Mouse (Mus musculus) heart, embryonic 16.5 days (tissue): Measurements from ENCODE around the gene Magi1. TPM values are rescaled to one million over a fixed set of nuclear protein-coding genes. Genes with fewer than 3 reads are reported as not detected.
A peak's percentile ranks its signal among the peaks of the same experiment; 100 is the strongest.

Source experiments
- ATAC-seq: fragments of 200-750 bp; cut with Nextera tagmentation; replicated peaks from 2 replicates; pipeline ENCODE4 v1.8.0; 2017; ENCODE audit warnings: moderate number of reproducible peaks; ENCODE audit not compliant: insufficient read depth, low FRiP score; ENCODE audit errors: extremely low read depth
- H3K27ac ChIP-seq: fragments of 300-500 bp; sonication (generic); 2 replicates; pipeline ENCODE4 v1.5.1; 2014; ENCODE audit warnings: mild to moderate bottlenecking, low read length, control low read depth, moderate library complexity
- H3K27me3 ChIP-seq: fragments of 300-500 bp; sonication (generic); 2 replicates; pipeline ENCODE4 v1.6.1; 2014; ENCODE audit warnings: low read length, mixed read lengths; ENCODE audit not compliant: control insufficient read depth, insufficient read depth
- H3K36me3 ChIP-seq: fragments of 300-500 bp; sonication (generic); 2 replicates; pipeline ENCODE4 v1.6.1; 2014; ENCODE audit not compliant: control insufficient read depth, insufficient read depth
- H3K4me1 ChIP-seq: fragments of 300-500 bp; sonication (generic); 2 replicates; pipeline ENCODE4 v1.6.1; 2014; ENCODE audit warnings: low read length, mixed read lengths; ENCODE audit not compliant: control insufficient read depth, insufficient read depth
- H3K4me2 ChIP-seq: fragments of 300-500 bp; sonication (generic); 2 replicates; pipeline ENCODE4 v1.6.1; 2014; ENCODE audit warnings: low read depth, mild to moderate bottlenecking, control low read depth, low read length
- H3K4me3 ChIP-seq: fragments of 300-500 bp; sonication (generic); 2 replicates; pipeline ENCODE4 v1.5.1; 2014; ENCODE audit warnings: mild to moderate bottlenecking, control low read depth, low read length
- H3K9ac ChIP-seq: fragments of 300-500 bp; sonication (generic); 2 replicates; pipeline ENCODE4 v1.6.1; 2014; ENCODE audit warnings: low read length, control low read depth
- H3K9me3 ChIP-seq: fragments of 300-500 bp; sonication (generic); replicated peaks from 2 replicates; pipeline ENCODE4 v1.6.1; 2016; ENCODE audit warnings: low read length; ENCODE audit not compliant: control insufficient read depth
- whole genome bisulfite sequencing: fragments of 180-500 bp; shearing (Covaris S2); extraction: QIAGEN DNeasy Blood & Tissue Kit; methylation state at CpG from one replicate; pipeline ENCODE4 v1.1.7; 2014; 5-methylcytosine and 5-hydroxymethylcytosine counted together
- polyA plus RNA-seq: library from polyadenylated mRNA; unstranded; fragments of >200 nt; fragmentation: Nextera tagmentation; extraction: Ambion mirVana; gene quantifications from 2 replicates; pipeline ENCODE4 v1.2.1, GENCODE M21; 2015

Magi1 gene
- polyA plus RNA-seq, 1 experiment from 2014 or later, result 6.3 TPM

DNA sequence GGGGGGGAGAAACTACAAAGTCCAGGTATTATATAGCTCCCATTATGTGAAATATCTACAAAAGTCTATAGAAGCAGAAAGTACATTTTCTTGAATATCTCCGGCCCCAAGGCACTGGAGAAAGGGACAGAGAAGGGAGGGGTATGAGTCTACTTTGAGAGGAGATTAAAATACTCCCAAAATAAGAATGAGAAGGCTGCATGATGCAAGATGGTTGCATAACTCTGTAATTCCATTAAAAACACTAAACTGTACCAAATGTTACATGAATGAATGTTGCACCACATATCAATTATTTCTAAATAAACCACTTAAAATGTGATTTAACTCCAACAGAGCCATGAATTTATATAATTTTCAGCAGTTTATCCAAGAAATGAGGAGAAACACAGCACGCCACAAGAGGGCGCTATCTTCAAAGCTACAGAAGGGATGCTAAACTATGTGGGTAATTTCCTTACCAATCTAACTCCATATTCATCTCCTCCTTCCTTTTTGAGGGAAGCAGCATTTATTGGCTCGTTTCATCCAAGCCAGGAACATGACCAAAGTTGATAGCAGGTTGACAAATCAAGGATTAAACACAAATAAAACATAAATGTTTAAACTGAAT, 202.7 kb downstream of the Magi1 start:
- H3K4me3 ChIP-seq, result no peak overlapping the region
- no peak overlapping the region for H3K9ac ChIP-seq
- WGBS, result 13% methylated on average over 4 of the region's 4 CpGs
- H3K36me3 ChIP-seq, result no peaks in the 10 kb centered on the region
- no peaks in the 10 kb centered on the region for H3K27me3 ChIP-seq
- no peak overlapping the region for H3K4me2 ChIP-seq
- peaks cover 31% of the 10 kb centered on the region for H3K4me1 ChIP-seq
- ATAC-seq, result no peak
- no peaks in the 10 kb centered on the region for H3K9me3 ChIP-seq
- no peak overlapping the region for H3K27ac ChIP-seq

DNA sequence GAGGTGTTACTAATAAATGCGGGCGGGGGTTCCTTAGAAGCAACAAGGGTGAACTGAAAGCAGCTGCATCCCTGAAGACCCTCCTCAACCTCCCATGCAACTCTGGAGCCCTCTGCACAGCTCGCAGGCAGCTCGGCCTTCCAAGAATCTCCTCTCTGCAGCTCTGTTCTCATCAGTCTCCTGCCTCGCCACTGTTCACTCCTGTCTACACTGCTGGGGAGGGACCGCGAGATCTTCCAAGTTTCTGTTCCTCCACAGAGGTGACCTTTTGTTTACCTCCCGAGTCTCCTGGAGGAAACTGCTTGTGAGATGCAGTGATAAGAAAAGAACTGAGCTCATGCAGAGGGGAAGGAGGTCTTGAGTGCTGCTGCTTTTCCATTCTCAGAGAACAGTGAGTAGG, 204.8 kb downstream of the Magi1 start:
- Histone ChIP-seq H3K36me3 (no peaks in the 10 kb centered on the region), H3K4me3 (no peak overlapping the region), H3K9ac (no peak overlapping the region), H3K4me2 (no peak overlapping the region), H3K27me3 (no peaks in the 10 kb centered on the region), H3K4me1 (peaks cover 31% of the 10 kb centered on the region), H3K27ac (no peak overlapping the region), H3K9me3 (no peaks in the 10 kb centered on the region)
- no peak for ATAC-seq
- WGBS, result 32% methylated on average over 8 of the region's 8 CpGs

DNA sequence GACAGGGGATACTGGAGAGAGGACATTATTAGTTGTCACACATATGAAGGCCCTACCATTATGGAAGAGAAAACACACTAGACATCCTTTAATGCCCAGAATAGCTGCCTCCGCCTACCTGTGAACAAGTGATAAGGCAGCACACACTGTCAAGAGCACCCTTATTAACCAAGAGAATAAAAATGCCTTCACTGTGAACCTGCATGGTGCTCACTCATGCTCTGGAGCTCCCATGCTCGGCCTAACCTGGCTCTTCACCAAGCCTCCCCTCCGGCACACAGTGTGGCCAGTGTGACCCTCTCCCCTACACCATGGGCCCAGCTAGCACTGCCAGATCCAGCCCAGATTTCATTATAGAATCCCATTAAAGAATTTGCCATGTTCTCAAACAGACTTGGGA, 206.7 kb downstream of the Magi1 start:
- H3K9me3 ChIP-seq, result no peaks in the 10 kb centered on the region
- 60% methylated on average over 3 of the region's 3 CpGs for WGBS
- no peaks in the 10 kb centered on the region for H3K27me3 ChIP-seq
- H3K4me2 ChIP-seq, result no peak overlapping the region
- no peaks in the 10 kb centered on the region for H3K36me3 ChIP-seq
- H3K4me3 ChIP-seq, result no peak overlapping the region
- no peak overlapping the region for H3K9ac ChIP-seq
- peaks cover 25% of the 10 kb centered on the region for H3K4me1 ChIP-seq
- no peak overlapping the region for H3K27ac ChIP-seq
- no peak for ATAC-seq

DNA sequence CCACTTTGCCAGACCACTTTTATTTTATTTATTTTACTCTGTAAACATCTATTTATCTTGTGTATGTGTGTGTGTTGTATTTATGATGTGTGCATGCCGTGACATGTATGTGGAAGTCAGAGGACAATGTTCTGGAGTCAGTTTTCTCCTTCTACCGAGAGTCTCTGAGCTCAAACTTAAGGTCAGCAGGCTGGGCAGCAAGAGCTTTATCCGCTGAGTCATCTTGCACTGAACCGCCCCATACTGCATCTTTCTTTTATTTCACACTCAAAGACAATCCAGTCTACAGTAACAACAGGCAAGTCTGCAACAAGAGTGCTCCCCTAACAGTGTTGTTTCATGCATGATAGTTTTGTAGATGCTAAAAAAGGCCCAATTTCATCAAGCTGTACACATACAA, 207.7 kb downstream of the Magi1 start:
- no peak overlapping the region for H3K4me2 ChIP-seq
- H3K27ac ChIP-seq, result no peak overlapping the region
- H3K9ac ChIP-seq, result no peak overlapping the region
- H3K9me3 ChIP-seq, result no peaks in the 10 kb centered on the region
- H3K27me3 ChIP-seq, result no peaks in the 10 kb centered on the region
- no peak overlapping the region for H3K4me3 ChIP-seq
- WGBS, result 87% methylated on average over 4 of the region's 4 CpGs
- ATAC-seq, result no peak
- H3K4me1 ChIP-seq, result peaks cover 28% of the 10 kb centered on the region
- no peaks in the 10 kb centered on the region for H3K36me3 ChIP-seq

DNA sequence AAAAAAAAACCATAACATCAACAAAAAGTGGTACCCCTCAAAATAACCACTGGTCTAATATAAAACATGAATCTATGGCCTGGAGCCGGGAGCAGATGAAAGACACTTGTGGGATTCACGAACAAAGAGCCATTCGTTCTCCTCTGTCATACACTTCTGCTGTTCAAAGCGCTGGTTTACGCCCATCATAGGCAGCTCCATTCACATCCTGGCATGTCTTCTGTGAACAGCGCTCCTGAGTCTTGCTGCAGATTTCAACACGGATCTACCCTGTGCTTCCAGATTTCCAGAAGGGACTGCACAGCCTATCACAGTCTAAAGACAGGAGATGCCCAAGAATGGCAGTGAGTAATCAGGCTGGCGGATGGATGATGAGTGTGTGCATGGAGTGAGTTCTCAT, 208.5 kb downstream of the Magi1 start:
- no peaks in the 10 kb centered on the region for H3K36me3 ChIP-seq
- 45% methylated on average over 8 of the region's 8 CpGs for WGBS
- peaks cover 27% of the 10 kb centered on the region for H3K4me1 ChIP-seq
- no peak for ATAC-seq
- H3K9me3 ChIP-seq, result no peaks in the 10 kb centered on the region
- H3K4me2 ChIP-seq, result no peak overlapping the region
- H3K4me3 ChIP-seq, result no peak overlapping the region
- H3K27ac ChIP-seq, result no peak overlapping the region
- no peak overlapping the region for H3K9ac ChIP-seq
- H3K27me3 ChIP-seq, result no peaks in the 10 kb centered on the region

DNA sequence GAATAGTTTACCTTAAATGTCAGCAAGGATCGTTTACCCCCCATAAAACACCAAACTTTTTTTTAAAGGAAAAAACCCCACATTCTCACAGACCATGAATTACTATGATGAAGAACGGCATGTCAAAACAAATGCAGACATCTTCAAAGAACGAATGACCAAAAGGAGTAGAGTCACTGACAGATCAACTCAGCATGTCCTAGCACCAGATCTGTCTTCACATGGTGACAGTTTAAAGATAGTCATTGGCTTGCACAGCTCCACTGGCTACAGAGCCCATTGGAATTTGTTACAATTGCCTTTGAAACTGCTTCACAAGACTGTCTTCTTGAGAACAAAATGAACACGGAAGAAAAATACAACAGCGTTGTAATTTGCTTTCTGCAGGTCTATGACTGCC, 212.0 kb downstream of the Magi1 start:
- H3K4me1 ChIP-seq, result peaks cover 21% of the 10 kb centered on the region
- 32% methylated on average over 5 of the region's 5 CpGs for WGBS

DNA sequence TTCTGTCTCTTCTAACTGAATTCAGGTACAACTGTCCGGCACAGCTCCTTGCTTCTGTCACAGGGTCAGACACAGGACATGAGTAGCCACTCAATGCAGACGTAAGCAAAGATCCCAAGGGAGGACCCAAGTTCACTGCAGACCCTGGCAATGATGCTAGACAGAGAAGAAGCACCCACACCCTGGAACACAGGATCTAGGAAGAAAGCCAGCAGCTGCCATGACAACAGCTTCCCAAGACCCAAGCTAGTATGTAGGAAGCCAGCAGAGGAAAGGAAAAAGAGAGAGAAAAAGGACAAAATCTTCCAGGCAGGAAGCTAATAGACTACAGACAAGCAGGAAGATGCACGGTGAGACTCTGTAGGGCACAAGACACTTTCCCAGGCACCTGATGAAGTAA, 213.0 kb downstream of the Magi1 start:
- H3K4me3 ChIP-seq, result no peak overlapping the region
- H3K27ac ChIP-seq, result no peak overlapping the region
- WGBS, result 62% methylated on average over 3 of the region's 3 CpGs
- no peaks in the 10 kb centered on the region for H3K36me3 ChIP-seq
- no peaks in the 10 kb centered on the region for H3K9me3 ChIP-seq
- H3K27me3 ChIP-seq, result no peaks in the 10 kb centered on the region
- ATAC-seq, result no peak
- H3K4me2 ChIP-seq, result no peak overlapping the region
- H3K9ac ChIP-seq, result no peak overlapping the region
- H3K4me1 ChIP-seq, result peaks cover 20% of the 10 kb centered on the region

More for the DNA sequence above, 212.0 kb downstream of the Magi1 start:
- Histone ChIP-seq H3K9me3 (no peaks in the 10 kb centered on the region), H3K27ac (no peak overlapping the region), H3K9ac (no peak overlapping the region), H3K4me3 (no peak overlapping the region), H3K4me2 (no peak overlapping the region), H3K27me3 (no peaks in the 10 kb centered on the region), H3K36me3 (no peaks in the 10 kb centered on the region)
- no peak for ATAC-seq

DNA sequence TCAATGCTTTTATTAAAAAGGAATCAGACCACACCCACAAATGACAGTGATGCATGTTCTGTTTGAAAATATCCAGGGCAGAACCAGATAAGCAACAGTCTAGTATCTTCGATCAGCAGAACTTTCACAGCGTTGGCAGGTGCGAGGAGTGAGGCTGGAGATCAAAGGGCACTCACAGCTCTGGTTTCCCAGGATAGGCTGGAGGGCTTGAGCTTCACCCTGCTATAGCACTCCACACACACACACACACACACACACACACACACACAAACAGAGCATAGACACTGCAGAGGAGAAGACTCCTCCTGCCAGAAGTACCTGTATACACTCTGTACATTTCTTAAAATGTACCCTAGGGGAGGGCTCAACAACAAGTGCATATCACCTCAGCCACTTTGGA, 214.3 kb downstream of the Magi1 start:
- Histone ChIP-seq H3K4me1 (peaks cover 22% of the 10 kb centered on the region), H3K36me3 (no peaks in the 10 kb centered on the region), H3K9ac (no peak overlapping the region), H3K4me3 (no peak overlapping the region), H3K27ac (no peak overlapping the region), H3K4me2 (0 out of 2 replicates have a peak overlapping the region, but pooled peaks have one; percentile 5), H3K27me3 (no peaks in the 10 kb centered on the region), H3K9me3 (no peaks in the 10 kb centered on the region)
- 0 out of 2 replicates have a peak, but pooled peaks have one; percentile 58 for ATAC-seq
- 13% methylated on average over 3 of the region's 3 CpGs for WGBS

DNA sequence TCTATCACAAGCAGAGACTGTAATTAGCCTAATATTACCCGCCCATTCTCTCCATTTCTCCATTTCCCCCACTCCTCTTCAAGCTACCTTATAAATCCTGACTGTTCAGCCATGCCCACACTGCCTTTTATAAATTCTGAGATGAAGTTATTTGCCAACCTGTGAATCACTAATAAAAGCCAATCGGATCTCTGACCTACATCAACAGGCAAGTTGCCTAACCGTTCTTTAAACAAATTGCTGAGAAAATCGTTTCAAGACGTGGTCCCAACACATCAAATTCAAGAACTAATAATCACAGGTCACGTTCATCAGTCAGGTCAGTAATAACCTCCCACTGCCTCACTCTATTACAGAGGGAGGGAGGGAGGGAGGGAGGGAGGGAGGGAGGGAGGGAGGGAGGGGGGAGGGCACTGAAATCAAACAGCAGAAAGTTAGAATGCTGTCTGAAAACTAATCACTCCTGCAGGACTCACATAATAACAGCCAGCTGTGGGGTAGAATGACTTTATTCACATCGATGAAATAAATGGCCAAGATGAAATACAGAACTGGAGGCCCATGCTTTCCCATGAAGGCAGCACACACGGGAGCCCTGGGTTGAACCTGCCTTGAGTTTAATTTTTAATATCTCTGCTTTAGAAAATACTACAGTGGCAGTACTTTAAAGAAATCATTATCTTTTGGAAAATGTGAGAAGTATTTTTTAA, 215.8 kb downstream of the Magi1 start:
- Histone ChIP-seq H3K9me3 (no peaks in the 10 kb centered on the region), H3K27ac (no peak overlapping the region), H3K4me1 (peaks cover 35% of the 10 kb centered on the region), H3K4me3 (no peak overlapping the region), H3K9ac (no peak overlapping the region), H3K36me3 (no peaks in the 10 kb centered on the region), H3K4me2 (no peak overlapping the region), H3K27me3 (no peaks in the 10 kb centered on the region)
- 63% methylated on average over 8 of the region's 8 CpGs for WGBS
- ATAC-seq, result no peak
